34 mouse cellular contexts compared by ENCODE assay signal in the genomic region with DNA sequence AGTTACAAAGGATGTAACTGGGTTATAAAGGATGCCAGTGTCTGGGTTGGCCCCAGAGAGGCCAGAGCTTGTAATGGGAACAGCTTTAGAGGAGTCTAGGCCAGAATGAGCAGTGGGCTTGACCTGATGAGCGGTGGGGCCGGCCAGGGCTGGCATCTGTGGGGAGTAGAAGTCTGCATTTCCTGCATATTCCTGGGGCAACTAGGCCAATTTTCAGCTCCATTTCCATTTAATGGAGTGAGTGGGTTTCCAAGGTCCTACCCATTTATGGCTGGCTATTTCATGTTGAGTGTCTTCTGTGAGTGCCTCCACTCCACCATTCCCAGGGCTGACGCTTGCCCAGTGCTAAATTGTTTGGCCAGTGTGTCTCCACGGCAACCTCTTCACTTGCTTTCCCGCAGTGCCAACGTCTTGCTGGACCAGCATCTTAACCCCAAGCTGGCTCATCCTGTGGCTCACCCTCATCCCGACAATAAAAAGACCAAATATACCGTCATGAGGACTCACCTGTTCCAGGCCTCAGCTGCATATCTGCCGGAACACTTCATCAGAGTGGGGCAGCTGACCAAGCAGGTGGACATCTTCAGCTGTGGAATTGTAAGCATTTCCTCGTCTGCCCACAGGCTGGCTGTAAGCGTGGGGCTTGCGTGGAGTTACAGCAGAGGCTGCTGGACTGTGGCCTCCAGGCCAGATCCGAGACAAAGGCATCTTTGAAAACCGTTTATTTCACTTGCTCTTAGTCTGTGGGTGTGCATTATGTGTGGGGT. TPM values are rescaled to one million over a fixed set of nuclear protein-coding genes. Genes with fewer than 3 reads are reported as not detected.
DNase-seq lines count a peak whose midpoint lies in the region; TF ChIP-seq lines count a peak whose summit lies in the region.
"Had no signal": no experiment of that assay in that cellular context is flagged by ENCODE, and none has a peak within 500 bp of the region (broad histone marks: within the 10 kb centered on the region; RNA-seq: fewer than 3 reads in every experiment).

No protein-coding gene starts in this region.

- peaks cover 48% of the 10 kb centered on the region for H3K36me3 ChIP-seq in macrophage (ENCODE audit: inconsistent target)
- H3K36me3 ChIP-seq: heart, embryonic 15.5 days; hindbrain, embryonic 13.5 days; limb, embryonic 10.5 days; limb, embryonic 15.5 days; neural tube, embryonic 13.5 days had no signal

- WGBS in macrophage (ENCODE audit: missing documents), result 94% methylated on average over 14 of the region's 14 CpGs

- peaks cover 10% of the 10 kb centered on the region; the same call in 1 of the 2 replicates for H3K79me2 ChIP-seq in macrophage (ENCODE audit: inconsistent target)

- peak overlapping the region; percentile 75; the same call in 1 of the 2 replicates for H3K27ac ChIP-seq in layer of hippocampus, adult 2 months
- H3K27ac ChIP-seq in macrophage, result peak overlapping the region; percentile 41; the same call in 1 of the 2 replicates
- H3K27ac ChIP-seq: heart, embryonic 10.5 days; heart, embryonic 15.5 days; hindbrain, embryonic 13.5 days; limb, embryonic 10.5 days; limb, embryonic 15.5 days; liver, embryonic 13.5 days; neural tube, embryonic 13.5 days; stomach, postnatal 0 days had no signal

- peak; percentile 40 to 55 for DNase-seq in cerebellum, postnatal 10 days
- no peak for DNase-seq in cerebellum, postnatal 36 days
- DNase-seq in layer of hippocampus, adult 2 months (ENCODE audit: low spot score in 2 of 2), result peak; percentile 22 to 33
- no peak for DNase-seq in layer of hippocampus, postnatal 25 days (ENCODE audit: extremely low spot score in 1 of 2, low spot score in 1 of 2)
- DNase-seq in Muller cell, postnatal 12 days (ENCODE audit: inconsistent ontology term), result peak; percentile 92
- DNase-seq in heart, postnatal 4 days, result no peak
- DNase-seq: adrenal gland, postnatal 25 days; gastrocnemius, postnatal 25 days; heart, adult 11 months; kidney, adult 9 months; kidney, postnatal 10 days; liver, embryonic 13.5 days; lung, adult 18-20 months; lung, postnatal 10 days; right cerebral cortex, postnatal 4 days; thymus, adult 18-20 months; thymus, postnatal 25 days had no signal

- no peak overlapping the region for H3K4me3 ChIP-seq in layer of hippocampus, adult 2 months
- H3K4me3 ChIP-seq in macrophage (ENCODE audit: inconsistent target), result no peak overlapping the region
- H3K4me3 ChIP-seq: erythroblast, embryonic 14.5 days; heart, embryonic 10.5 days; heart, embryonic 15.5 days; hindbrain, embryonic 13.5 days; limb, embryonic 10.5 days; limb, embryonic 15.5 days; liver, embryonic 13.5 days; neural tube, embryonic 13.5 days had no signal

- no peak for TF ChIP-seq CTCF in layer of hippocampus, adult 2 months (conservative IDR thresholded peaks at IDR 0.05)

RNA-seq across cellular contexts. Expression of a gene that starts 18.4 kb away (rescaled TPM):
- 10 to 100 TPM; 60.4 to 67.8 TPM for total RNA-seq in layer of hippocampus, adult 2 months (2021)
- total RNA-seq in layer of hippocampus, postnatal 25 days (2021), result 10 to 100 TPM; 56.2 to 59.4 TPM
- 100 to 1,000 TPM in 25 of 26 experiments, 10 to 100 TPM in 1; 60.7 to 404 (median 167) TPM for total RNA-seq in macrophage (2018; cell fraction: chromatin; rRNA removed)
- total RNA-seq in macrophage (2018; cell fraction: cytosol; rRNA removed), result 10 to 100 TPM; 34.1 to 79.6 (median 45.1) TPM
- 100 to 1,000 TPM in 14 of 26 experiments, 10 to 100 TPM in 12; 68.7 to 260 (median 106) TPM for total RNA-seq in macrophage (2018; cell fraction: nucleus; rRNA removed)
- 31.1 to 76.3 TPM (median 53.5 TPM) in 3 replicates for polyA plus RNA-seq in macrophage (2018)
- total RNA-seq in heart, postnatal 4 days (2021), result 10 to 100 TPM; 76.2 to 80.7 TPM

RNA-seq across cellular contexts. Expression of a gene that starts 40.2 kb away (rescaled TPM):
- total RNA-seq in layer of hippocampus, adult 2 months (2021), result 10 to 100 TPM; 16.6 to 18.8 TPM
- total RNA-seq in layer of hippocampus, postnatal 25 days (2021), result 10 to 100 TPM; 16.9 to 21.9 TPM
- 100 to 1,000 TPM; 124 to 877 (median 414) TPM for total RNA-seq in macrophage (2018; cell fraction: chromatin; rRNA removed)
- 100 to 1,000 TPM in 6 of 26 experiments, 10 to 100 TPM in 20; 31.3 to 188 (median 58.0) TPM for total RNA-seq in macrophage (2018; cell fraction: cytosol; rRNA removed)
- 100 to 1,000 TPM in 23 of 26 experiments, 10 to 100 TPM in 3; 76.4 to 499 (median 338) TPM for total RNA-seq in macrophage (2018; cell fraction: nucleus; rRNA removed)
- polyA plus RNA-seq in macrophage (2018), result 37.2 to 60.7 TPM (median 44.6 TPM) in 3 replicates
- 10 to 100 TPM in 1 of 2 experiments, 1 to 10 TPM in 1; 8.9 to 11.1 TPM for total RNA-seq in heart, postnatal 4 days (2021)

RNA-seq across cellular contexts. Expression of a gene that starts 41.3 kb away (rescaled TPM):
- not detected for total RNA-seq in layer of hippocampus, adult 2 months (2021)
- under 1 TPM in 1 of 2 experiments, not detected in 1; 0.57 TPM for total RNA-seq in layer of hippocampus, postnatal 25 days (2021)
- total RNA-seq in macrophage (2018; cell fraction: chromatin; rRNA removed), result 10 to 100 TPM in 1 of 26 experiments, 1 to 10 TPM in 1, not detected in 24; 1.4 to 12.2 TPM
- not detected for total RNA-seq in macrophage (2018; cell fraction: cytosol; rRNA removed)
- total RNA-seq in macrophage (2018; cell fraction: nucleus; rRNA removed), result 1 to 10 TPM in 5 of 26 experiments, not detected in 21; 2.2 to 5.5 (median 3.4) TPM
- not detected in 3 replicates for polyA plus RNA-seq in macrophage (2018)
- total RNA-seq in heart, postnatal 4 days (2021), result not detected
- total RNA-seq: adrenal gland, adult 18-20 months; adrenal gland, postnatal 25 days; common myeloid progenitor, adult 5-6 weeks; gastrocnemius, adult 18-20 months; gastrocnemius, postnatal 25 days; heart, postnatal 25 days; layer of hippocampus, adult 18-20 months; left cerebral cortex, postnatal 10 days had no signal
- polyA plus RNA-seq: CD4-positive, CD25-positive, alpha-beta regulatory T cell, adult 4 months; erythroblast, embryonic 14.5 days; limb, embryonic 10.5 days; liver, embryonic 13.5 days; spleen, adult 2 months had no signal

RNA-seq across cellular contexts. Expression of a gene that starts 54.7 kb away (rescaled TPM):
- 10 to 100 TPM; 44.3 to 44.9 TPM for total RNA-seq in layer of hippocampus, adult 2 months (2021)
- total RNA-seq in layer of hippocampus, postnatal 25 days (2021), result 10 to 100 TPM; 47.3 to 52.3 TPM
- 10 to 100 TPM in 4 of 26 experiments, 1 to 10 TPM in 22; 2.6 to 11.8 (median 7.7) TPM for total RNA-seq in macrophage (2018; cell fraction: chromatin; rRNA removed)
- 10 to 100 TPM in 23 of 26 experiments, 1 to 10 TPM in 3; 7.6 to 18.9 (median 14.0) TPM for total RNA-seq in macrophage (2018; cell fraction: cytosol; rRNA removed)
- total RNA-seq in macrophage (2018; cell fraction: nucleus; rRNA removed), result 10 to 100 TPM in 17 of 26 experiments, 1 to 10 TPM in 9; 4.2 to 18.9 (median 11.0) TPM
- polyA plus RNA-seq in macrophage (2018), result 9.9 to 17.1 TPM (median 13.7 TPM) in 3 replicates
- 10 to 100 TPM; 13.6 to 18.6 TPM for total RNA-seq in heart, postnatal 4 days (2021)

Comparison
In these comparisons a context has a peak if more than half of its experiments do, and no peak if none do; other contexts are left out.
1. DNase-seq: peak in cerebellum, postnatal 10 days (2 of 2), layer of hippocampus, adult 2 months (2 of 2) and Muller cell, postnatal 12 days (single experiment); none in cerebellum, postnatal 36 days (0 of 2), layer of hippocampus, postnatal 25 days (0 of 2) and heart, postnatal 4 days (single experiment).